Mouse (Mus musculus) forebrain, embryonic 11.5 days (tissue): Measurements from ENCODE around the gene Rab33b. TPM values are rescaled to one million over a fixed set of nuclear protein-coding genes. Genes with fewer than 3 reads are reported as not detected.

ENCODE experiments used
- ATAC-seq: fragments of 200-750 bp; cut with Nextera tagmentation; replicated peaks from 2 replicates; pipeline ENCODE4 v1.8.0; 2017; ENCODE audit warnings: moderate TSS enrichment; ENCODE audit not compliant: low FRiP score
- DNase-seq: peaks from one replicate; pipeline ENCODE4 v3.0.0-alpha.2; 2017; ENCODE audit warnings: low spot score
- H3K27ac ChIP-seq: fragments of 300-500 bp; sonication (generic); 2 replicates; pipeline ENCODE4 v1.5.1; 2014; ENCODE audit warnings: low read depth, low read length
- H3K27me3 ChIP-seq: fragments of 300-500 bp; sonication (generic); 2 replicates; pipeline ENCODE4 v1.6.1; 2014; ENCODE audit warnings: mild to moderate bottlenecking, low read length, mixed read lengths; ENCODE audit not compliant: control insufficient read depth, insufficient read depth
- H3K36me3 ChIP-seq: fragments of 300-500 bp; sonication (generic); 2 replicates; pipeline ENCODE4 v1.6.1; 2014; ENCODE audit warnings: mild to moderate bottlenecking, low read length, moderate library complexity, mixed read lengths; ENCODE audit not compliant: control insufficient read depth, insufficient read depth
- H3K4me1 ChIP-seq: fragments of 300-500 bp; sonication (generic); replicated peaks from 2 replicates; pipeline ENCODE4 v1.6.1; 2014; ENCODE audit warnings: low read length, mixed read lengths; ENCODE audit not compliant: control insufficient read depth, insufficient read depth
- H3K4me2 ChIP-seq: fragments of 300-500 bp; sonication (generic); 2 replicates; pipeline ENCODE4 v1.6.1; 2014; ENCODE audit warnings: low read depth, mild to moderate bottlenecking, low read length, moderate library complexity, mixed read lengths; ENCODE audit not compliant: severe bottlenecking
- H3K4me3 ChIP-seq: fragments of 300-500 bp; sonication (generic); 2 replicates; pipeline ENCODE4 v1.5.1; 2014; ENCODE audit warnings: low read depth, low read length
- H3K9ac ChIP-seq: fragments of 300-500 bp; sonication (generic); 2 replicates; pipeline ENCODE4 v1.6.1; 2014; ENCODE audit warnings: low read length
- H3K9me3 ChIP-seq: fragments of 300-500 bp; sonication (generic); 2 replicates; pipeline ENCODE4 v1.6.1; 2016; ENCODE audit warnings: low read length, mixed read lengths; ENCODE audit not compliant: control insufficient read depth
- WGBS: fragments of 180-500 bp; shearing (Covaris S2); extraction: QIAGEN DNeasy Blood & Tissue Kit; methylation state at CpG from one replicate; pipeline ENCODE4 v1.1.7; 2014; 5-methylcytosine and 5-hydroxymethylcytosine counted together
- polyA plus RNA-seq: library from polyadenylated mRNA; unstranded; fragments of >200 nt; fragmentation: Nextera tagmentation; extraction: Ambion mirVana; gene quantifications from 2 replicates; pipeline ENCODE4 v1.2.1, GENCODE M21; 2014

Rab33b gene
- polyA plus RNA-seq, 1 experiment from 2014 or later, result 14.8 TPM

- ATAC-seq, result no peak
- peaks cover 6% of the 10 kb centered on the region for H3K36me3 ChIP-seq
- H3K4me1 ChIP-seq, result no peaks in the 10 kb centered on the region
Observed at GRCm38 (mm10) chr3:51539567-51540408, 56.1 kb downstream of the Rab33b start.

GRCm38 (mm10) chr3:51540659-51541058 is 56.9 kb downstream of the Rab33b start:
- H3K4me2 ChIP-seq, result no peak overlapping the region
- DNase-seq (no peak), ATAC-seq (no peak)
- H3K4me1 ChIP-seq, result no peaks in the 10 kb centered on the region
- H3K9me3 ChIP-seq, result no peaks in the 10 kb centered on the region
- no peaks in the 10 kb centered on the region for H3K27me3 ChIP-seq
- no peak overlapping the region for H3K9ac ChIP-seq
- H3K27ac ChIP-seq, result no peak overlapping the region
- 94% methylated on average over 9 of the region's 9 CpGs for WGBS
- H3K4me3 ChIP-seq, result no peak overlapping the region
- H3K36me3 ChIP-seq, result peaks cover 6% of the 10 kb centered on the region

More at GRCm38 (mm10) chr3:51539567-51540408, 56.1 kb downstream of the Rab33b start:
- Histone ChIP-seq H3K4me2 (no peak overlapping the region), H3K9me3 (no peaks in the 10 kb centered on the region), H3K9ac (no peak overlapping the region), H3K27ac (no peak overlapping the region), H3K4me3 (no peak overlapping the region), H3K27me3 (no peaks in the 10 kb centered on the region)
- 58% methylated on average over 15 of the region's 15 CpGs for WGBS
- DNase-seq, result peak; percentile 86

DNA sequence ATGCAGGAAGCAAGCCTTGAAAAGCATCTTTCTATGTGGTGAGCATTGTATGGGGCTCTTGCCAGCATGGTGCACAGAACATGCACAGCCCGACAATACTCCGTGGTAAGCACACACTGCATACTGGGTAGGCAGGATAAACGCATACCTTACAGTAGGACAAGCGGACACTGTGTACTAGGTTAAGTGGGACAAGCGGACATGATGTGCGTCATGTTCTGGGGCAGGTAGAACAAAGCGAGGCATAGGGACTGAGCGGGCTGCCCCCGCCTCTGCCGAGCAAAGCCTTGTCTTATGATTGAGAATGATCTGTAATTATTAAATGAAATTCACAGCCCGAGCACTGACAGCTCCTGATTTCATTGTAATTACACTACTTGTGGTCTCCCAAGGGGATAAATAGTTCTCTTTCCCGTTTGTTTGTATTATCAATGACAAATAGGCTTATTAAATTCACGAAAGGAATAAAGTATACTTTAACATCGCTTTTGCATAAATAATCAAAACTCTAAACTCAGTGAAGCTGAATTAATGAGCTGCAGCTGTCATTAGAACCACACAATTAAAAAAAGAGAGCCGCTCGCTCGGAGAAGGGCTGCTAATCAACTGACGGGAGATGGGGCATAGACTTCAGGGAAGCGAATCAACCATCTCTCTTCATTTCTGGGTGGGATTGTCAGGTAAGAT is 60.9 kb downstream of the Rab33b start:
- H3K4me1 ChIP-seq, result no peaks in the 10 kb centered on the region
- peak; percentile 77 for ATAC-seq
- H3K27me3 ChIP-seq, result no peaks in the 10 kb centered on the region
- H3K9ac ChIP-seq, result no peak overlapping the region
- no peak for DNase-seq
- no peak overlapping the region for H3K4me3 ChIP-seq
- H3K36me3 ChIP-seq, result peaks cover 2% of the 10 kb centered on the region
- H3K27ac ChIP-seq, result peak overlapping the region; percentile 59; the same call in 1 of the 2 replicates
- H3K9me3 ChIP-seq, result no peaks in the 10 kb centered on the region
- no peak overlapping the region for H3K4me2 ChIP-seq
- WGBS, result 68% methylated on average over 19 of the region's 19 CpGs

Other genes starting within 250 kb of the Rab33b start
- 46.7 and 48.3 TPM in 2 replicates for gene Elf2, start 143.3 kb upstream of the Rab33b start, polyA plus RNA-seq
- gene Mgarp, start 87.2 kb upstream of the Rab33b start, polyA plus RNA-seq, result 5.2 and 8.4 TPM in 2 replicates
- gene Ndufc1, start 74.9 kb upstream of the Rab33b start, polyA plus RNA-seq, result 628 and 672 TPM in 2 replicates
- 61.5 and 62.6 TPM in 2 replicates for gene Naa15, start 68.8 kb upstream of the Rab33b start, polyA plus RNA-seq
- gene Setd7, start 77.0 kb downstream of the Rab33b start, polyA plus RNA-seq, result 4.3 and 4.6 TPM in 2 replicates
- gene Mgst2, start 176.4 kb downstream of the Rab33b start, polyA plus RNA-seq, result 0.28 TPM in 1 of 2 replicates, not detected in the other